Mouse (Mus musculus): ENCODE measurements around the gene Cenpt.

GRCm38 (mm10) chr8:105856168-105856835 lies 3.2 kb upstream of the Cenpt start:
- TF ChIP-seq GATA1 (IDR thresholded peaks at IDR 0.05; ENCODE audit: borderline replicate concordance, low read length), result no peak
- TF ChIP-seq FLI1 (IDR thresholded peaks at IDR 0.05; ENCODE audit: low read length), result no peak

Data from megakaryocyte, embryonic 14.5 days (primary cell).